In genomic region chr15:80800765-80801164, GRCm38 (mm10) we compare ENCODE assay signal across 7 mouse cellular contexts.
DNase-seq lines count a peak whose midpoint lies in the region; ATAC-seq lines count a peak whose summit lies in the region.

No protein-coding gene starts in this region.

- no peak for ATAC-seq in embryonic facial prominence, embryonic 14.5 days (ENCODE audit: low read depth)
- no peak for ATAC-seq in neural tube, embryonic 15.5 days (ENCODE audit: low FRiP score)

- H3K27me3 ChIP-seq in embryonic facial prominence, embryonic 14.5 days (replicated peaks; ENCODE audit: control insufficient read depth, insufficient read depth, low read length): no peaks in the 10 kb centered on the region
- H3K27me3 ChIP-seq in limb, embryonic 10.5 days (ENCODE audit: low read depth, poor library complexity, severe bottlenecking): no peaks in the 10 kb centered on the region
- H3K27me3 ChIP-seq in neural tube, embryonic 15.5 days (replicated peaks): no peaks in the 10 kb centered on the region

- peaks cover 30% of the 10 kb centered on the region for H3K4me1 ChIP-seq in embryonic facial prominence, embryonic 14.5 days (ENCODE audit: control insufficient read depth, insufficient read depth, low read length)
- H3K4me1 ChIP-seq in limb, embryonic 10.5 days: peaks cover 27% of the 10 kb centered on the region
- H3K4me1 ChIP-seq in neural tube, embryonic 15.5 days: peaks cover 55% of the 10 kb centered on the region

- H3K9ac ChIP-seq in embryonic facial prominence, embryonic 14.5 days (ENCODE audit: low read depth, low read length): peak overlapping the region; percentile 77
- H3K9ac ChIP-seq in neural tube, embryonic 15.5 days (replicated peaks): peak overlapping the region; percentile 67

- peak; percentile 10 for DNase-seq in thymus, postnatal 0 days (ENCODE audit: low spot score)
- no peak for DNase-seq in thymus, postnatal 14 days
- DNase-seq in embryonic facial prominence, embryonic 14.5 days (ENCODE audit: low spot score): no peak
- DNase-seq in limb, embryonic 10.5 days (ENCODE audit: low spot score): no peak
- no peak for DNase-seq in left cerebral cortex, adult 9 months (ENCODE audit: low spot score in 2 of 2)
- no peak for DNase-seq in layer of hippocampus, adult 9-11 months

- 18% methylated on average over 4 of the region's 4 CpGs for WGBS in embryonic facial prominence, embryonic 14.5 days
- WGBS in limb, embryonic 10.5 days: 21% methylated on average over 4 of the region's 4 CpGs
- WGBS in neural tube, embryonic 15.5 days: 8% methylated on average over 4 of the region's 4 CpGs

- peak overlapping the region; percentile 61 for H3K4me3 ChIP-seq in embryonic facial prominence, embryonic 14.5 days (ENCODE audit: low read depth, low read length)
- H3K4me3 ChIP-seq in limb, embryonic 10.5 days: peak overlapping the region; percentile 68
- peak overlapping the region; percentile 55 for H3K4me3 ChIP-seq in neural tube, embryonic 15.5 days (replicated peaks)

- peak overlapping the region; percentile 75 for H3K4me2 ChIP-seq in embryonic facial prominence, embryonic 14.5 days (ENCODE audit: low read depth, low read length)
- peak overlapping the region; percentile 80 for H3K4me2 ChIP-seq in neural tube, embryonic 15.5 days

- peak overlapping the region; percentile 94; the same call in 1 of the 2 replicates for H3K27ac ChIP-seq in embryonic facial prominence, embryonic 14.5 days (replicated peaks; ENCODE audit: low read depth, low read length)
- 0 out of 2 replicates have a peak overlapping the region, but pooled peaks have one; percentile 31 for H3K27ac ChIP-seq in limb, embryonic 10.5 days
- peak overlapping the region; percentile 49 for H3K27ac ChIP-seq in neural tube, embryonic 15.5 days (replicated peaks)

- no peaks in the 10 kb centered on the region for H3K36me3 ChIP-seq in embryonic facial prominence, embryonic 14.5 days (ENCODE audit: control insufficient read depth, insufficient read depth, low read length)
- H3K36me3 ChIP-seq in limb, embryonic 10.5 days: no peaks in the 10 kb centered on the region
- H3K36me3 ChIP-seq in neural tube, embryonic 15.5 days: no peaks in the 10 kb centered on the region

- no peaks in the 10 kb centered on the region for H3K9me3 ChIP-seq in embryonic facial prominence, embryonic 14.5 days (ENCODE audit: control insufficient read depth, low read length)
- no peaks in the 10 kb centered on the region for H3K9me3 ChIP-seq in limb, embryonic 10.5 days (replicated peaks)
- no peaks in the 10 kb centered on the region for H3K9me3 ChIP-seq in neural tube, embryonic 15.5 days (replicated peaks)

Comparison
In these comparisons a context has a peak if more than half of its experiments do, and no peak if none do; other contexts are left out.
1. H3K27ac ChIP-seq: peak in every context shown above with its lines; median percentile 94 in embryonic facial prominence, embryonic 14.5 days; 49 in neural tube, embryonic 15.5 days; 31 in limb, embryonic 10.5 days.